Mouse (Mus musculus) right cerebral cortex, adult 18-20 months (tissue): Measurements from ENCODE around the gene Nln.

Experiments
- DNase-seq: peaks from one replicate; pipeline ENCODE4 v3.0.0; 2022; ENCODE audit warnings: mixed read lengths

Nln gene

GRCm38 (mm10) chr13:104039861-104040260 lies 69.6 kb downstream of the Nln start:
- peak; percentile 17 for DNase-seq

- DNase-seq = no peak
Observed at GRCm38 (mm10) chr13:104038891-104039290, 70.5 kb downstream of the Nln start.

DNA sequence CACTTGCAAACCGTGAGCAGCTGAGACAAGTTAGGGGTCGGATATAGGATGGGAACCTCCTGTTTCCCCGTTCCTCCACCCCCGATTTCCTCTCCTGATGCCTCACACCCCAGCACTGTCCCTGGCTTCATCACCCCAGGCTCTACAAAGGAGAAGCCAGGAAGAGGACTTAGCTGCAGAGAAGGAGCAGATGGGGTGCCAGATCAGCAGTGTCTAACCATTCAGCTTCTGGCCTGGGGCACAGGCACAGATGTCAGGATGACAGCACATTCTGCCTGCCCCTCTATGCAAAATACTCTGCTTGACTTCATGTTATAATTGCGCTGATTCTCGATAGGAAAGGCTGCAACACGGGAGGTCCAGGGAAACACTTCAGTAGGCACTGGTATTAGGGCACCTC lies 71.1 kb downstream of the Nln start:
- DNase-seq = no peak

- no peak for DNase-seq
Observed at GRCm38 (mm10) chr13:104037531-104038290, 71.7 kb downstream of the Nln start.

GRCm38 (mm10) chr13:104036494-104037290 lies 72.7 kb downstream of the Nln start:
- no peak for DNase-seq

- no peak for DNase-seq
Observed at GRCm38 (mm10) chr13:104035651-104036050, 73.8 kb downstream of the Nln start.

GRCm38 (mm10) chr13:104034854-104035253 lies 74.6 kb downstream of the Nln start:
- no peak for DNase-seq

GRCm38 (mm10) chr13:104032620-104033133 lies 76.7 kb downstream of the Nln start:
- no peak for DNase-seq

DNA sequence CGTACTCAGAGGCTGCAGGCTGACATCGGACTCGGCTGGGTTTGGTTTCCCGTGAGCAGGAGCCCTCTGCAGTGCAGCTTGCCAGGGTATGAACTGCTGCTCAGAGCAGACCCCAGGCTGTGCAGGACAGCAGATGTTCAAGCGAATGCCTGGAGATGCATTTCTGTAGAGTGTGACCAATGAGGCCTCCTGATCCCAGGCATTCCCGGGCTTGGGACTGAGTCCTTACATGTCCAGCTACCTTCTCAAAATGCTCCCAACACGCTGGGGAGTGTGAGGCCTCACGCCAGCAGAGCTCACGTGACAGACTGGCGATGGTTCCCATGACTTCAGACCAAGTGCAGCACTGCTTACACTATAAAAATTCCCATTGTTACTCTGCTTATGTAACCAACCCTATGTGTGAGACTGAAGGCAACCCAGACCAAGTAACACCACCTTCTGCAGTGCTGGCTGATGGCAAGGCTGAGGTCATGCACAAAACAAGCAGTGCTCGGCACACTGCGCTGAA lies 77.5 kb downstream of the Nln start:
- peak; percentile 34 for DNase-seq

GRCm38 (mm10) chr13:104030956-104031355 lies 78.5 kb downstream of the Nln start:
- no peak for DNase-seq

DNA sequence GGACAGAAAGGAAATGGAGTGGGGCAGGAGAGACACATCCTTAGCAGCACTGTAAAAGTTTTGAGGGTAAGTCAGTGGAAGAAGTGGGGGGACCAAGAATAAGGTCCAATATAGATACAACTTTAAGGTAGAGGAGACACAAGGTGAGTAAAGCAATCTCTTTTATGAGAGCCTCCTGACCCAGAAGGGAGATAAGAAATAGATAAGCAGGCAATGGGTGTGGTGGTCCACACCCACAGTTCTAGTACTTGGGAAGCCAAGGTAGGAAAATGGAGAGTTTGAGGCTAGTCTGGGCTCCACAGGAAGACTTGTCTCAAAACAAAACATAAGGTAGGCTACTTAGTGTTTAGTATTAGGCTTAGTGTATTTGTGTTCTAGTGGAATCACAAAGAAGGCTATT lies 79.9 kb downstream of the Nln start:
- DNase-seq = no peak

DNA sequence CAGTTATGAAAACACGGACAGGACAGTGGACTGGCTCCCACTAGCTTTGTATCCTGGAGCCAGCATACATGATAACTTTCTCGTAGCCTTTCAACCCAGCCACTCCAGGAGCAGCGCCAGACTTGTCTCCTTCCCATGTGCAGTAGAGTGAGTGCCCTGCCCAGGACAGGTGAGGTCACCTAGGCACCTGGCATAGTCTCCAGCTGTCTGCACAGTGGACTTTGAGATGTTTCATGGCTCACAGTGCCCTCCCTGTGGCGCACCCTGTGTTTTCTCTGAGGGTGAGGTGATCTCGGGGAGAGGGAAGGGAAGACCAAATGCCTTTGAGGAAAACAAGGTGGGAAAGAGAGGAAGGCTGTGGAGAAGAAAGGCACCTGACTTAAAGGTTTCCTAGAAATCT lies 80.3 kb downstream of the Nln start:
- DNase-seq = no peak

- no peak for DNase-seq
Observed at GRCm38 (mm10) chr13:104026525-104026924, 82.9 kb downstream of the Nln start.

GRCm38 (mm10) chr13:104025710-104025995 lies 83.8 kb downstream of the Nln start:
- DNase-seq = no peak

GRCm38 (mm10) chr13:104024856-104025709 lies 84.3 kb downstream of the Nln start:
- no peak for DNase-seq

- no peak for DNase-seq
Observed at GRCm38 (mm10) chr13:104024275-104024674, 85.1 kb downstream of the Nln start.

- DNase-seq = peak; percentile 68
Observed at GRCm38 (mm10) chr13:104023356-104023911, 86.0 kb downstream of the Nln start.

- no peak for DNase-seq
Observed at GRCm38 (mm10) chr13:104018466-104019076, 90.8 kb downstream of the Nln start.

- DNase-seq = peak; percentile 48
Observed at GRCm38 (mm10) chr13:104015246-104016105, 93.9 kb downstream of the Nln start.

DNA sequence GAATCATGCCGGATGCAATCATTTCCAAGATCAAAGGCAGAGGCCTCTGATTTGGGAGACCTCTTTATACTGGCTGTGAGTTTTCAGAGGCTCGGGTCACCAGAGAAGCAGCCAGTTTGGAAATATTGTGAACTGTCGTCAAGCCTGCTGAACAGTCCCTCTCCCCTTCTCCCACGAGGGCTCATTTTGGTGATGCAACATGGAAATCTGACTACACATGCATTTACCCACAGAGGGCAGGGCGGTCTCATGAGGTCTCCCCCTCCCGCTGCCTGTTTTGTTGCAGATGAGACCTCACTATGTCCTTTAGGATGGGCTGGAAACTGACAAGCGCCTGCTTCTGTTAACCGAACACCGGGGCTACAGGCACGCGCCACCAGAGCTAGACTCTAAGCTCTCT lies 95.4 kb downstream of the Nln start:
- DNase-seq = no peak

DNA sequence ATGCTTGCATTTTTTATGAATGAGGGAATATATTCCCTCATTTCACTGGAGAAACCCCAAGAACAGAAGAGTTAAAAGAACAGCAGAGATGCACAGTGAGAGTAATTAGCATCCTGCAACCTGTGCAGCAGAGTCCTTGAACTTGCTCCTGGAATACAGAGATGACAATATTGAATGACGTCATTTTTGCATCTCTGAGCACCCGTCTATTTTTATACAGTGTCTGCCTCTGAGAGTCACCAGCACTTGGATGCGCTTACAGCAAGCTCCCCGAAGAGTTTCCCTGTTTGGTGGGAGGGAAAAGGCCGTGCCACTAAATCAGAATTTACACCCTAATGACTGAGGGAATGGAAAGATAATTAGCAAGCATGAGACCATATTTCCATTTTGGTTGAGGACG lies 96.0 kb downstream of the Nln start:
- DNase-seq = no peak
